Mouse (Mus musculus) neural tube, embryonic 14.5 days (tissue): ENCODE measurements at regions not wholly inside any gene's neighbourhood (a gene's known extent, or its start where the extent isn't known, plus 50 kb on each side); places are given as distances from the start of the nearest gene placed in this dataset.

Experiments
- ATAC-seq: fragments of 200-750 bp; cut with Nextera tagmentation; 2 replicates; pipeline ENCODE4 v1.8.0; 2017; ENCODE audit warnings: low read depth, mild to moderate bottlenecking, moderate TSS enrichment, moderate library complexity
- H3K27ac ChIP-seq: fragments of 300-500 bp; sonication (generic); 2 replicates; pipeline ENCODE4 v1.5.1; 2014; ENCODE audit warnings: low read depth, mild to moderate bottlenecking, control low read depth, low read length, moderate library complexity, mixed read lengths
- H3K27me3 ChIP-seq: fragments of 300-500 bp; sonication (generic); 2 replicates; pipeline ENCODE4 v1.6.1; 2014; ENCODE audit warnings: low read length; ENCODE audit not compliant: control insufficient read depth, insufficient read depth
- H3K36me3 ChIP-seq: fragments of 300-500 bp; sonication (generic); 2 replicates; pipeline ENCODE4 v1.6.1; 2014; ENCODE audit warnings: low read length, mixed read lengths; ENCODE audit not compliant: control insufficient read depth, insufficient read depth
- H3K4me1 ChIP-seq: fragments of 300-500 bp; sonication (generic); 2 replicates; pipeline ENCODE4 v1.6.1; 2014; ENCODE audit warnings: low read length; ENCODE audit not compliant: control insufficient read depth, insufficient read depth
- H3K4me2 ChIP-seq: fragments of 300-500 bp; sonication (generic); 2 replicates; pipeline ENCODE4 v1.6.1; 2014; ENCODE audit warnings: mild to moderate bottlenecking, low read depth, low read length, control low read depth
- H3K4me3 ChIP-seq: fragments of 300-500 bp; sonication (generic); 2 replicates; pipeline ENCODE4 v1.5.1; 2014; ENCODE audit warnings: low read depth, low read length, control low read depth, mixed read lengths
- H3K9ac ChIP-seq: fragments of 300-500 bp; sonication (generic); replicated peaks from 2 replicates; pipeline ENCODE4 v1.6.1; 2014; ENCODE audit warnings: low read depth, mild to moderate bottlenecking, control low read depth, low read length, mixed read lengths
- H3K9me3 ChIP-seq: fragments of 300-500 bp; sonication (generic); 2 replicates; pipeline ENCODE4 v1.6.1; 2016; ENCODE audit warnings: low read length; ENCODE audit not compliant: control insufficient read depth
- WGBS: fragments of 180-500 bp; shearing (Covaris S2); extraction: QIAGEN DNeasy Blood & Tissue Kit; methylation state at CpG from one replicate; pipeline ENCODE4 v1.1.7; 2014; 5-methylcytosine and 5-hydroxymethylcytosine counted together

DNA sequence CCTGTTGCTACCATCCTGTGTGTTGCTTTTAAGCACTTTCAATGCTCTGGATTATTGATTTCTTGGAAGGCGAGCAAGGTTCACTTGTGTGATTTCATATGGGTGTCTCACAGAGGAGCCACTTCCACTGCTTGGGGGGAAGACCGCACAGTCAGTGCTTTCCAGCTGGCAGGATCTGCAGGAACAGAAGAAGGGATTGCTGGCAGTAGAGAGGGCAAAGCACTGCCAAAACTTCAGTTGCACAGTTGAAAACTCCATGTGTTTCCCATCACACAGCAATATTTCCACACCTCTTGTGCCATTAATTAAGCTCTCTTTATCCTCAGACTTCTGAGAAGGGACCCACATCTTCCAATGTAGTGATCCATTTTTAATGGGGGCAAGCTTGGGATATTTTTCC is 618.8 kb downstream of the Cdh8 start:
- Histone ChIP-seq H3K4me3 (no peak overlapping the region), H3K4me2 (no peak overlapping the region), H3K9ac (no peak overlapping the region), H3K27me3 (no peaks in the 10 kb centered on the region), H3K9me3 (no peaks in the 10 kb centered on the region), H3K36me3 (no peaks in the 10 kb centered on the region), H3K27ac (no peak overlapping the region), H3K4me1 (no peaks in the 10 kb centered on the region)
- 86% methylated on average over 2 of the region's 2 CpGs for WGBS
- ATAC-seq, result no peak

DNA sequence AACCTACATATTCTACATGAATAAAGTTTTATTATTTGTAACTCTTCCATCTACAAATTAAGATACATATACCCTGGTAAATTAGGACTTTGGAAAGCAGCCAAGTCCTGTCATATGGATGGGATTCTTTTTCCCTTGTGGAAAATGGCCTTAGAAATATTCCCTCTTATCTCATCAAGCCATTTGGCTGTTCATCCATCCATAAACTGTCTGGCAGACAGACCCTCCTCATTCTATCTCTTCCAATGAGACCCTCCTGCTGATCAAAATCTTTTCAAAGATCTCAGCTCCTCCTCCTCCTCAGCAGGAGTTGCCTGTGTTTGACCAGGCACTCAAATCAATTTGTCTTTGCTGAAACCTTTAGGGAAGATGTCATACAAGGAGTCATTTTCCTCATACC is 649.2 kb downstream of the Cdh8 start:
- H3K4me3 ChIP-seq, result no peak overlapping the region
- ATAC-seq, result no peak

DNA sequence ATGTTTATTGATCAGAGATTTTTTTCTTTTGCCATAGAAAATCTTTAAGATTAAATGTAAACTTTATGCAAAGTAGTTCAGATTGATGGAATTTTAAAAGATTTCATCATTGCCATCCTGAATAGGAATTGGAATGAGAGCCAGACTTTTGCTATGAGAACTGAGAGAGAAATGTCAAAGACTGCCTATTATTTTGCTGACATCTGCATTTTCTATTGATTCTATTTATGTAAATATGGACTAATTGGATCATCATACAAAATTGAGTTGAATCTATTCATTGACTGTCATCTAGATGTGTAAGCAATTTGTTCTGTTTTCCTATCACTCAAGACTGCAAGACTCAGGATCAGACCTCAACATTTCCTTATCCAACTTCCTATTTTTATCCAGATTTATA is 659.7 kb downstream of the Cdh8 start:
- Histone ChIP-seq H3K36me3 (no peaks in the 10 kb centered on the region), H3K9me3 (no peaks in the 10 kb centered on the region), H3K27me3 (no peaks in the 10 kb centered on the region), H3K27ac (no peak overlapping the region), H3K4me2 (no peak overlapping the region), H3K4me1 (no peaks in the 10 kb centered on the region), H3K4me3 (no peak overlapping the region), H3K9ac (no peak overlapping the region)
- no peak for ATAC-seq

More for the DNA sequence above, 649.2 kb downstream of the Cdh8 start:
- no peaks in the 10 kb centered on the region for H3K36me3 ChIP-seq
- H3K4me1 ChIP-seq, result no peaks in the 10 kb centered on the region
- H3K27ac ChIP-seq, result no peak overlapping the region
- no peak overlapping the region for H3K4me2 ChIP-seq
- H3K9me3 ChIP-seq, result no peaks in the 10 kb centered on the region
- no peak overlapping the region for H3K9ac ChIP-seq
- no peaks in the 10 kb centered on the region for H3K27me3 ChIP-seq

DNA sequence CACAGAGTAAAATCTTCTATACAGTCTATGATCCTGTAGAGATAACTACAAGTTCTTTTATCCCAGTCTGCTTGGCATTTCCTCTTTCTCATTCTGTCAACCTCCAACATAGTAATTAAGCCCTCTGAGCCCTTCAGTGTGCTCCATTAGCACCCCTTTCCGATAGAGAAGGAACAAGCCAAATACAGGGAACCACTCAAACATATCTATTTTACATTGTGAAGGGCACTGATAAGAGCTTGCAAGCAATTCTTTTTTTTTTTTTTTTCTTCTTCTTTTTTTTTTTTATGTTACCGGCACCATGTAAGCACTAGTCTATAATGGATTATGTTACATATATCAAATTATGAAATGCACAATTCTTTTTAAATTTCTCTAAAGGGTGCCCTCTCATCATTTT is 660.5 kb downstream of the Cdh8 start:
- no peak overlapping the region for H3K4me3 ChIP-seq
- ATAC-seq, result no peak
- no peaks in the 10 kb centered on the region for H3K36me3 ChIP-seq
- H3K9ac ChIP-seq, result no peak overlapping the region
- no peak overlapping the region for H3K27ac ChIP-seq
- WGBS, result 83% methylated on average over 2 of the region's 2 CpGs
- no peaks in the 10 kb centered on the region for H3K4me1 ChIP-seq
- H3K4me2 ChIP-seq, result no peak overlapping the region
- no peaks in the 10 kb centered on the region for H3K9me3 ChIP-seq
- H3K27me3 ChIP-seq, result no peaks in the 10 kb centered on the region

DNA sequence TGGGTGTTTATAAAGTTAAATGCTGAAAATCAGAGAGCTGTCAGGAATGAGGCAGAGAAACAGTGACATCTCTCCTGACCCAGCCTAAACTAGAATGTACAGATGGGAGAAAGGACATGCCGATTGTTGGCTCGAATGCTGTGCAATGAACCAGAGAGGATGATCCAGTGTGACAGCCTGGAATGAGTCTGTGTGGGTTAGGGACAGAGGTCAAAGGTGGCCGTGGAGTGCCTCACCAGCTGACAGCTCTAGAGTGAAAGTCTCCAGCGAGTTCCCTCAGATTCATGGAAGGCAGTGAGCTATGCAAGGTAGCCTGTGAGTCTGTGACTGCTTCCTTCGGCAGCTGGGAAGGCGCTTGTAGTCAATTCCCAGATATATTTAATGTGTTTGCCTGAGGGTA is 663.9 kb downstream of the Cdh8 start:
- H3K9ac ChIP-seq, result no peak overlapping the region
- no peak for ATAC-seq
- no peak overlapping the region for H3K27ac ChIP-seq
- H3K36me3 ChIP-seq, result no peaks in the 10 kb centered on the region
- no peaks in the 10 kb centered on the region for H3K9me3 ChIP-seq
- no peak overlapping the region for H3K4me2 ChIP-seq
- no peaks in the 10 kb centered on the region for H3K27me3 ChIP-seq
- 28% methylated on average over 6 of the region's 6 CpGs for WGBS
- no peak overlapping the region for H3K4me3 ChIP-seq
- no peaks in the 10 kb centered on the region for H3K4me1 ChIP-seq

DNA sequence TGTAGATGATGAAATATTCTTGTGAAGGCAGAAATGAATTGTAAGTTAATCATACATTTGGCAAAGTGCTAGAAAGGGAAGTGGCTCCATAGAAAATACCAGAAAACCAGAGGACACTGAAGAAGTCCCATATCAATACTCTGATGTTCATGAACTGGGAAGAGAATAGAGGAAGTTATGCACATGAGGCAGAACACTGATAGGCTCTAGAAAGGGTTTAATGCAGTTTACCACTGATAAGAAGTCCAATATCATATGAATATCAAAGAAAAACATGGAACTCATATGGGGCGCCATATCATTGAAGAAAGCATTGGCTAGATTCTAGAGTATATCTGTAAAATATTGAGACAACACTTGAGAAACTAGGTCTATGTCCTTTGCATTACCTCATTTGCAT is 708.5 kb downstream of the Cdh8 start:
- WGBS, result 98% methylated on average over 1 of the region's 1 CpGs
- Histone ChIP-seq H3K4me3 (no peak overlapping the region), H3K9me3 (no peaks in the 10 kb centered on the region), H3K36me3 (no peaks in the 10 kb centered on the region), H3K4me2 (no peak overlapping the region), H3K4me1 (no peaks in the 10 kb centered on the region), H3K27ac (no peak overlapping the region), H3K9ac (no peak overlapping the region), H3K27me3 (no peaks in the 10 kb centered on the region)
- ATAC-seq, result no peak

DNA sequence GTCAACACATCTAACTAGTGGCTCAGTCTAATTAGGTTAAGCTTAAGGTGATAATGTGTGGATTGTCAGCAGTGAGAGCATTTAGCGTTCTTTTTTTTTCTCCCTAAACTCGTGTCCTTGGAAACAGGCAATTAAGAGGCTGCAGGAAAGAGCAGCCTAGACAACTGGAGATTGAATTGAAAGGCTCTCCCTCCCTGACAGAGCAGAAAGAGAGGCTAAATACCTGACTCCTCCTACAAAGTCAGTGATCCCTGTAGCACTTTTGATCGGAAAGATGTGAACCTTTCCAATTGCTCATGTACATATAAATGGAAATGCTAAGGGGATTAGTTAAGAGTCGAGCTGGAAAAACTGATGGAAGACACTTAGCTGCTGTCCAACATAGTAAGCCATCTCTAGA is 710.1 kb downstream of the Cdh8 start:
- H3K9me3 ChIP-seq, result no peaks in the 10 kb centered on the region
- H3K27me3 ChIP-seq, result no peaks in the 10 kb centered on the region
- H3K4me1 ChIP-seq, result no peaks in the 10 kb centered on the region
- no peak overlapping the region for H3K9ac ChIP-seq
- no peak for ATAC-seq
- H3K4me2 ChIP-seq, result no peak overlapping the region
- no peak overlapping the region for H3K4me3 ChIP-seq
- WGBS, result 50% methylated on average over 4 of the region's 4 CpGs
- H3K36me3 ChIP-seq, result no peaks in the 10 kb centered on the region
- H3K27ac ChIP-seq, result no peak overlapping the region

DNA sequence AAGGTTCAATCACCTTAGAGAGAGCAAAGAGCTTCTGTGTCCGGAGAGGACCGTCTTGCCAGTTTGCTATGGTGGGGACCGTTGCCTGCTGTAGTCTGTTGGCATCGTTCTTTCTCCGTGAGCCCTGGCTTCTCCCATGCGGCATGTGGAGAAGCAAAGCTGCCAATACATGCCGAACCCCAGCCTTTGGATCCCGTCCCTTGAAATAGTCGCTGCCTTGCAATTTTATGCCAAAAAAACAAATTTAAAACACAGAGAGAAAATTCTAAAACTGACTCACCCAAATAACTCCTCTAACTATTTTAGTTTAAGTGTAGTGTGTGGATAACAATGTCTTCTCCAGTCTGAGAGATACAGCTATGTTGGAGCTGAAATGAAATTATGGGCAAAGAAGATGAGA is 731.1 kb downstream of the Cdh8 start:
- no peak overlapping the region for H3K27ac ChIP-seq
- 94% methylated on average over 9 of the region's 9 CpGs for WGBS
- H3K9me3 ChIP-seq, result no peaks in the 10 kb centered on the region
- no peak for ATAC-seq
- no peak overlapping the region for H3K4me2 ChIP-seq
- no peaks in the 10 kb centered on the region for H3K36me3 ChIP-seq
- no peak overlapping the region for H3K4me3 ChIP-seq
- H3K4me1 ChIP-seq, result no peaks in the 10 kb centered on the region
- H3K9ac ChIP-seq, result no peak overlapping the region
- no peaks in the 10 kb centered on the region for H3K27me3 ChIP-seq

DNA sequence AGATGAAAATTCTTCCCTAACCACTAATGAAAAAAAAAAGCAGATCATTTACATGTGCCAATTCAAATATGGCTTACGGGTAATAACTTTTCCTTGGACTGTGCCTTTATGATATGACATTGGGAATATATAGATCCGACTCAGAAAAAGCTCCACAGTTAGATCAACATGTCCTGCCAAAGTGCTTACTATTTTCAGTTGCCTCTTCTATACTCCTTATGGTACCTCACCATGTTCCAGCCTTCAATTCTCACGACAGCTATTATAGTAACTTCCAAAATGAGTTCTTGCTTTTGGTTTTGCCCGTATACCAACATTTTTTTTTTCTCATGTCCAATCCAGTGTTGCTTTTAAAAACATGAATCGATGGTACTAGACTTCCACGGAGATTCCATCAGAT is 731.7 kb downstream of the Cdh8 start:
- H3K4me3 ChIP-seq, result no peak overlapping the region
- no peak for ATAC-seq
- H3K9ac ChIP-seq, result no peak overlapping the region
- no peak overlapping the region for H3K27ac ChIP-seq
- no peak overlapping the region for H3K4me2 ChIP-seq
- H3K36me3 ChIP-seq, result no peaks in the 10 kb centered on the region
- WGBS, result 92% methylated on average over 6 of the region's 6 CpGs
- H3K27me3 ChIP-seq, result no peaks in the 10 kb centered on the region
- no peaks in the 10 kb centered on the region for H3K9me3 ChIP-seq
- no peaks in the 10 kb centered on the region for H3K4me1 ChIP-seq

DNA sequence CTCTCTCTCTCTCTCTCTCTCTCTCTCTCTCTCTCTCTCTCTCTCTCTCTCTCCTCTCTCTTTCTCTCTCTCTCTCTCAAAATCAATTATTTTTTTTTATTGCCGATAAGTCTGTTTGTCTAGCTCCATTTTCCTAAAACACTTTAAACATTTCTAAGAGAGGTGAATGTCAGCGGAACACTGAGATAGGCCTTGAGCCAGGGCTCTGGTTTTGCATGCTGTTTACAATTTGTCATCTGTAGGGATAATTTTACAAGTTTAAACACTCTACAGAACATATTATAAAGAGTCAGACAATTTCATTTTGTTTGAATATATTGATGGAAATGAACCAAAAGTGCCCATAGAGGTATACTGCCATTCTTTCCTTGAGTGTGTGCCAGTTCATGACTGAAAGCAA is 736.2 kb downstream of the Cdh8 start:
- WGBS, result 94% methylated on average over 2 of the region's 2 CpGs
- ATAC-seq, result no peak
- no peaks in the 10 kb centered on the region for H3K36me3 ChIP-seq

More for the DNA sequence above, 736.2 kb downstream of the Cdh8 start:
- H3K9ac ChIP-seq, result no peak overlapping the region
- H3K4me3 ChIP-seq, result no peak overlapping the region
- H3K4me2 ChIP-seq, result no peak overlapping the region
- no peaks in the 10 kb centered on the region for H3K9me3 ChIP-seq
- no peaks in the 10 kb centered on the region for H3K4me1 ChIP-seq
- no peaks in the 10 kb centered on the region for H3K27me3 ChIP-seq
- H3K27ac ChIP-seq, result no peak overlapping the region
